Mouse (Mus musculus) adrenal gland, postnatal 0 days (tissue): ENCODE measurements around the gene Mgmt. TPM values are rescaled to one million over a fixed set of nuclear protein-coding genes. Genes with fewer than 3 reads are reported as not detected.

Source experiments
- polyA plus RNA-seq: library from polyadenylated mRNA; unstranded; fragments of >200 nt; fragmentation: Nextera tagmentation; extraction: Ambion mirVana; gene quantifications from 2 replicates; pipeline ENCODE4 v1.2.1, GENCODE M21; 2015

Mgmt gene
- polyA plus RNA-seq = 15.8 and 16.5 TPM in 2 replicates

DNA sequence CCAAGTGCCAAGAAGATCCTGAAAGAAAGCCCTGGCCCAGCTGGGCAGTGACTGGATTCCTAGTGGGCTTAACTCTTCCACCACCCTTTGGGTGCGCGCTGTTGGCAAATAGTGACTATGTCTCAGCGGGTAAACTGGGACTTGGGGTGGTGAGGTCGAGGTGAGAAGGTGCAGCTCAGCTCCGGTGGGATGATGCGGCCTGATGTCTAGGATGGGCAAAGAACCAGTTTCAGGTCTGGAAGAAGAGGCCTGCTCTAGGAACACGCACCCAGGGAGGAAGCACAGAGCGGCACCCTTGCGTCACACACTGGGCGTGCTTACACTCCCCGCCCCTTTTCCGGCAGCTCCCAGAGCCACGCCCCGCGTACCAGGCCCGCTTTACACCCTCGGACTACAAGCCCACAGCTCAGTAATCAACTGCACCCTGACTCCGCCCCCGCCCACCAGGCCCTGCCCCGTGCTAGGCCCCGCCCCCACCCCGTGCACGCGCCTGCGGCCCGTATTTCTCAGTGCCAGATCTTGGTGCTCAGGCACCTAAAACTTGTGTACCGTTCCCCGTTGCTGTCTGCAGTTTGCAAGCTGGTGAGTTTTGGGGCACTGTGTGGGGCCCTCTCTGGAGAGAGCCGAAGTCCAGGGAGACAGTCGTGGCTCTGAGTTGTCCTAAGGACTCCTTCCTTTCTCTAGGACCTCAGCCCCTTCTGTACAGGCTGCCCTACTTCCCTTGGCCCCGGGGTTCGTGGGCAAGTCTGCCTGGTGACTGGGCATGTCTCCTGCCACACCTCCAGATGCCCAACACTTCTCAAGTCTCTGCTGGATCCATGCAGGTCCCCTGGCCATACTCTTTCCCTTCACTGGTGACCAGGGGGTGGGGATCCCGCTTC, at the start of gene Mgmt:
TSS of gene Mgmt (plus strand) at position 509 of the 881 bp plus-strand sequence.

